Mouse (Mus musculus) myocyte (in vitro differentiated cells): ENCODE measurements at regions not wholly inside any gene's neighbourhood (a gene's known extent, or its start where the extent isn't known, plus 50 kb on each side); places are given as distances from the start of the nearest gene placed in this dataset.

Experiments
- CEBPB ChIP-seq: IDR thresholded peaks from 2 replicates; pipeline ENCODE4 v1.6.1; 2011; ENCODE audit warnings: mild to moderate bottlenecking, moderate library complexity; ENCODE audit not compliant: poor library complexity, insufficient read depth, severe bottlenecking
- E2F4 ChIP-seq: IDR thresholded peaks from one replicate; pipeline ENCODE4 v1.6.1; 2011; ENCODE audit warnings: mild to moderate bottlenecking, control low read depth, moderate library complexity; ENCODE audit not compliant: insufficient read depth
- MAX ChIP-seq: IDR thresholded peaks from one replicate; pipeline ENCODE4 v1.6.1; 2011; ENCODE audit warnings: low read depth, mild to moderate bottlenecking, control low read depth
- MYOD1 ChIP-seq, 3 experiments: IDR thresholded peaks; one replicate each; pipeline ENCODE4 v1.6.1; 2011; ENCODE audit warnings: control low read depth in 2 of 3, low read depth in 2 of 3, mild to moderate bottlenecking in 2 of 3, moderate library complexity in 1 of 3; ENCODE audit not compliant: insufficient read length in 2 of 3, control insufficient read depth in 1 of 3
- MYOG ChIP-seq, 3 experiments: IDR thresholded peaks; one replicate each; pipeline ENCODE4 v1.6.1; 2011; ENCODE audit warnings: control low read depth in 2 of 3, low read depth in 2 of 3, mild to moderate bottlenecking in 2 of 3; ENCODE audit not compliant: insufficient read length in 2 of 3, control insufficient read depth in 1 of 3, insufficient read depth in 1 of 3
- POLR2A ChIP-seq: IDR thresholded peaks from one replicate; pipeline ENCODE4 v1.6.1; 2011; ENCODE audit warnings: low read depth, mild to moderate bottlenecking, control low read depth, moderate library complexity; ENCODE audit not compliant: insufficient read length
- POLR2AphosphoS2 ChIP-seq: IDR thresholded peaks from one replicate; pipeline ENCODE4 v1.6.1; 2011; ENCODE audit warnings: low read depth, control low read depth; ENCODE audit not compliant: insufficient read length
- REST ChIP-seq: IDR thresholded peaks from one replicate; pipeline ENCODE4 v1.6.1; 2011; ENCODE audit warnings: mild to moderate bottlenecking, control low read depth, moderate library complexity; ENCODE audit not compliant: insufficient read depth, insufficient read length
- TCF12 ChIP-seq: IDR thresholded peaks from one replicate; pipeline ENCODE4 v1.6.1; 2011; ENCODE audit warnings: mild to moderate bottlenecking, control low read depth; ENCODE audit not compliant: poor library complexity, insufficient read depth, severe bottlenecking
- USF1 ChIP-seq: IDR thresholded peaks from one replicate; pipeline ENCODE4 v1.6.1; 2011; ENCODE audit warnings: low read depth, mild to moderate bottlenecking, control low read depth, moderate library complexity

DNA sequence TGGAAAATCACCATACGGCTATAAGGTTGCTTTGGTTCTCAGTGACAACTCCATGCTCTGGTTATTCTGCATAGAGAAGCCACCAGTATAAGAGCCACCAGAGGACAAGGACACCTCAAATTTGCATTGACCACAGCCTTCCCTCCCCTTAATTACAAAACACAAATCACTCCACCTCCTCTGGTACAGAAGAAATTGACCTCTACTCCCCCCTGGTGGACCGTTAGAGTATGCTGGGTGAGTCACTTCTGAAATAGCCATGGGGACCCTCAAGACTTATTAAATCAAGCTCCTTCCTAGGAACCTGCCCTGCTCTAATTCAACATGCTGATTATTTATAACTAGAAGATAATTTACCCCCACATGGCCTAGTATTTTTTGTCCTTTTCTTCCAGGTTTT lies 139.6 kb upstream of the Smarca2 start:
- TF ChIP-seq POLR2A = no peak
- TF ChIP-seq POLR2AphosphoS2 = no peak
- no peak for TF ChIP-seq E2F4
- TF ChIP-seq MAX = no peak
- no peak for TF ChIP-seq MYOD1 (IDR thresholded peaks at IDR 0.05; ENCODE audit: control insufficient read depth in 1 of 3, insufficient read length in 2 of 3, low read depth in 2 of 3)
- TF ChIP-seq USF1 = no peak
- no peak for TF ChIP-seq TCF12
- TF ChIP-seq CEBPB = no peak
- TF ChIP-seq MYOG (IDR thresholded peaks at IDR 0.05; ENCODE audit: control insufficient read depth in 1 of 3, insufficient read depth in 1 of 3, insufficient read length in 2 of 3, low read depth in 2 of 3) = no peak
- no peak for TF ChIP-seq REST
